Mouse (Mus musculus): Measurements from ENCODE around the gene Cd200r3. TPM values are rescaled to one million over a fixed set of nuclear protein-coding genes. Genes with fewer than 3 reads are reported as not detected.

The Cd200r3 gene
- total and polyA plus RNA-seq, 2 experiments from 2014 or later, result 0.16 TPM; not detected in 1

DNA sequence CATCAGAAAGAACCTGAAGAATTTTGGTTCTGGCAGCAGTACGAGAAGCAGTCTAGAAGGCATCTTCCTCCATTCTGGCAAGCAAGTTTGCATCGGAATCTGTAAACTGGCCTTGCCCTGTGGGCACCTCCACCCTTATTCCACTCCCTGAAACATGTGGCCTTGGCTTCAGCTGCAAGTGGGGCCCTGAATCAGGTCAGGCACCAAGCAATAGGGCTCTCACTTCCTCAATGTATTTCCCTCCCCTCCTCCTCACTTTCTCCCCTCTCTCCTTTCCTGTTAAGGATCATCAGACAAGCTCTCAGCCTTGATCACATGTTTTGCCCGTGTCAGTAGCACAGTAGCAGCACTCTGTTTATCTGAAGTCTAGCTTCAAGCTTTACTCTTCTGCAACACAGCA is 61.8 kb downstream of the Cd200r3 start:
- no peak overlapping the region for H3K4me2 ChIP-seq (ENCODE audit: low read depth)
- H3K4me1 ChIP-seq (ENCODE audit: insufficient read depth), result no peaks in the 10 kb centered on the region
- no peak overlapping the region for H3K9ac ChIP-seq
- DNase-seq, result no peak
- no peak overlapping the region for H3K27ac ChIP-seq (ENCODE audit: low read depth, low read length)
- ATAC-seq, result no peak
- no peak overlapping the region for H3K4me3 ChIP-seq (ENCODE audit: low read depth, low read length)
- no peak for TF ChIP-seq CTCF (IDR thresholded peaks at IDR 0.05; ENCODE audit: low read depth)
- no peaks in the 10 kb centered on the region for H3K36me3 ChIP-seq (ENCODE audit: insufficient read depth)
- H3K9me3 ChIP-seq (ENCODE audit: low read length), result no peaks in the 10 kb centered on the region
- H3K27me3 ChIP-seq (ENCODE audit: insufficient read depth, low read length), result no peaks in the 10 kb centered on the region
- WGBS, result 78% methylated on average over 3 of the region's 3 CpGs

DNA sequence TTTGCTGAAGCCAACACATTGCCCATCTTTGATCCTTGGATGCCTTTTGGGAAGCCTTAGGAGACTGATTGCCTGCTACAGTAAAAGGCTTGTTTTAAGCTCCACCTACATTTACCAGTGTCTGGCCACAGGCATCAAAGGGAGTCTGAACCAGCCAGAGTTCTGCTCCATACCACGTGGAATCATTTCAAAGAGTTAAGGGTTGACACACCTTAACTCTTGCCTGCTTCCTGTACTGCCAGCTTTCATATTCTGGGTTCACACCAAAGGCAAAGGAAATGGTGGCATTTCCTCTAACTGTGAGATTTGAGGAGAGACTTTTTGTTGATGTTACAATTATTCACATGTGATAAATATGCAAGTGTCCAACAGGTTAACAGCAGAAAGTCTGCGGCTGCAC is 63.5 kb downstream of the Cd200r3 start:
- Histone ChIP-seq H3K4me1 (ENCODE audit: insufficient read depth) (no peaks in the 10 kb centered on the region), H3K27me3 (ENCODE audit: insufficient read depth, low read length) (no peaks in the 10 kb centered on the region), H3K27ac (ENCODE audit: low read depth, low read length) (no peak overlapping the region), H3K4me3 (ENCODE audit: low read depth, low read length) (no peak overlapping the region), H3K9ac (no peak overlapping the region), H3K4me2 (ENCODE audit: low read depth) (no peak overlapping the region), H3K36me3 (ENCODE audit: insufficient read depth) (no peaks in the 10 kb centered on the region), H3K9me3 (ENCODE audit: low read length) (no peaks in the 10 kb centered on the region)
- WGBS, result 77% methylated on average over 2 of the region's 2 CpGs
- DNase-seq, result no peak
- no peak for ATAC-seq
- TF ChIP-seq CTCF (IDR thresholded peaks at IDR 0.05; ENCODE audit: low read depth), result no peak

- ATAC-seq (no peak), DNase-seq (no peak)
- Histone ChIP-seq H3K27me3 (ENCODE audit: insufficient read depth, low read length) (no peaks in the 10 kb centered on the region), H3K4me3 (ENCODE audit: low read depth, low read length) (no peak overlapping the region), H3K36me3 (ENCODE audit: insufficient read depth) (no peaks in the 10 kb centered on the region), H3K4me2 (ENCODE audit: low read depth) (no peak overlapping the region), H3K9ac (no peak overlapping the region), H3K9me3 (ENCODE audit: low read length) (no peaks in the 10 kb centered on the region), H3K4me1 (ENCODE audit: insufficient read depth) (no peaks in the 10 kb centered on the region), H3K27ac (ENCODE audit: low read depth, low read length) (no peak overlapping the region)
- TF ChIP-seq CTCF (IDR thresholded peaks at IDR 0.05; ENCODE audit: low read depth), result no peak
- WGBS, result 80% methylated on average over 4 of the region's 4 CpGs
Measured at GRCm38 (mm10) chr16:45007807-45008206, 64.3 kb downstream of the Cd200r3 start.

- no peak overlapping the region for H3K4me3 ChIP-seq (ENCODE audit: low read depth, low read length)
- no peak overlapping the region for H3K4me2 ChIP-seq (ENCODE audit: low read depth)
- no peaks in the 10 kb centered on the region for H3K9me3 ChIP-seq (ENCODE audit: low read length)
- no peaks in the 10 kb centered on the region for H3K36me3 ChIP-seq (ENCODE audit: insufficient read depth)
- H3K27me3 ChIP-seq (ENCODE audit: insufficient read depth, low read length), result no peaks in the 10 kb centered on the region
- DNase-seq (no peak), ATAC-seq (no peak)
- WGBS, result 57% methylated on average over 5 of the region's 5 CpGs
- no peaks in the 10 kb centered on the region for H3K4me1 ChIP-seq (ENCODE audit: insufficient read depth)
- H3K9ac ChIP-seq, result no peak overlapping the region
- TF ChIP-seq CTCF (IDR thresholded peaks at IDR 0.05; ENCODE audit: low read depth), result no peak
- H3K27ac ChIP-seq (ENCODE audit: low read depth, low read length), result no peak overlapping the region
Measured at GRCm38 (mm10) chr16:45009634-45010033, 66.2 kb downstream of the Cd200r3 start.

- no peak for DNase-seq
- TF ChIP-seq CTCF (IDR thresholded peaks at IDR 0.05; ENCODE audit: low read depth), result no peak
- H3K9me3 ChIP-seq (ENCODE audit: low read length), result no peaks in the 10 kb centered on the region
- WGBS, result 83% methylated on average over 1 of the region's 1 CpGs
- H3K4me3 ChIP-seq (ENCODE audit: low read depth, low read length), result no peak overlapping the region
- ATAC-seq, result no peak
- H3K36me3 ChIP-seq (ENCODE audit: insufficient read depth), result no peaks in the 10 kb centered on the region
- H3K27me3 ChIP-seq (ENCODE audit: insufficient read depth, low read length), result no peaks in the 10 kb centered on the region
- no peak overlapping the region for H3K4me2 ChIP-seq (ENCODE audit: low read depth)
- H3K4me1 ChIP-seq (ENCODE audit: insufficient read depth), result no peaks in the 10 kb centered on the region
- no peak overlapping the region for H3K27ac ChIP-seq (ENCODE audit: low read depth, low read length)
- no peak overlapping the region for H3K9ac ChIP-seq
Measured at GRCm38 (mm10) chr16:45015591-45015990, 72.1 kb downstream of the Cd200r3 start.

- Histone ChIP-seq H3K9ac (no peak overlapping the region), H3K27ac (ENCODE audit: low read depth, low read length) (no peak overlapping the region), H3K27me3 (ENCODE audit: insufficient read depth, low read length) (no peaks in the 10 kb centered on the region), H3K4me2 (ENCODE audit: low read depth) (no peak overlapping the region), H3K4me3 (ENCODE audit: low read depth, low read length) (no peak overlapping the region), H3K36me3 (ENCODE audit: insufficient read depth) (no peaks in the 10 kb centered on the region), H3K4me1 (ENCODE audit: insufficient read depth) (no peaks in the 10 kb centered on the region), H3K9me3 (ENCODE audit: low read length) (no peaks in the 10 kb centered on the region)
- DNase-seq (no peak), ATAC-seq (no peak)
- TF ChIP-seq CTCF (IDR thresholded peaks at IDR 0.05; ENCODE audit: low read depth), result no peak
- WGBS, result 91% methylated on average over 3 of the region's 3 CpGs
Measured at GRCm38 (mm10) chr16:45016488-45016887, 73.0 kb downstream of the Cd200r3 start.

- Histone ChIP-seq H3K4me3 (ENCODE audit: low read depth, low read length) (no peak overlapping the region), H3K36me3 (ENCODE audit: insufficient read depth) (no peaks in the 10 kb centered on the region), H3K27ac (ENCODE audit: low read depth, low read length) (no peak overlapping the region), H3K9me3 (ENCODE audit: low read length) (no peaks in the 10 kb centered on the region), H3K4me2 (ENCODE audit: low read depth) (no peak overlapping the region), H3K4me1 (ENCODE audit: insufficient read depth) (no peaks in the 10 kb centered on the region), H3K9ac (no peak overlapping the region), H3K27me3 (ENCODE audit: insufficient read depth, low read length) (no peaks in the 10 kb centered on the region)
- 90% methylated on average over 2 of the region's 2 CpGs for WGBS
- TF ChIP-seq CTCF (IDR thresholded peaks at IDR 0.05; ENCODE audit: low read depth), result no peak
- no peak for ATAC-seq
- no peak for DNase-seq
Measured at GRCm38 (mm10) chr16:45018868-45019267, 75.4 kb downstream of the Cd200r3 start.

GRCm38 (mm10) chr16:45020055-45020454 is 76.6 kb downstream of the Cd200r3 start:
- H3K27ac ChIP-seq (ENCODE audit: low read depth, low read length), result no peak overlapping the region
- H3K4me1 ChIP-seq (ENCODE audit: insufficient read depth), result no peaks in the 10 kb centered on the region
- H3K4me2 ChIP-seq (ENCODE audit: low read depth), result no peak overlapping the region
- H3K9me3 ChIP-seq (ENCODE audit: low read length), result no peaks in the 10 kb centered on the region
- ATAC-seq (no peak), DNase-seq (no peak)
- H3K4me3 ChIP-seq (ENCODE audit: low read depth, low read length), result no peak overlapping the region
- no peak overlapping the region for H3K9ac ChIP-seq
- 67% methylated on average over 1 of the region's 1 CpGs for WGBS
- H3K36me3 ChIP-seq (ENCODE audit: insufficient read depth), result no peaks in the 10 kb centered on the region
- no peaks in the 10 kb centered on the region for H3K27me3 ChIP-seq (ENCODE audit: insufficient read depth, low read length)
- no peak for TF ChIP-seq CTCF (IDR thresholded peaks at IDR 0.05; ENCODE audit: low read depth)

Measured in forebrain, postnatal 0 days (tissue).